18 mouse cellular contexts compared by ENCODE assay signal in the genomic region with DNA sequence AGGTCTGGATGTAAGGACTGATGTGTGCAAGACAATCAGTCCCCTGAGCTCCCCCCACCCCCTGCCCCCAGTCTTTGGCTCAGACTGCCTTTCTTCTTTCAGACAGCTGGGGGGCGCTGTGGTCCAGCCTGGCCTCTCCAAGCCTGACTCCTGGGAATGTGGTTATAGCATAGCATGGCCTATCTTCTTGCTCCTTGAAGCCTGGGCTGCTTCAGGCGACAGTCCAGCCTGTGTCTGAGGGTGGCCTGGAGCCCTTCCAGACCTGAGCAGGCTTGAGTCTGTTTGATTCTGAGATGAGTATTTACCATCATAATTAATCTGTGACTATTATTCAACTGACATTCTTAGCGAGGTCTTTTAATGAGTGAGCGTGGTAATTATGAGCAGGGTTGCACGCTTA. TPM values are rescaled to one million over a fixed set of nuclear protein-coding genes. Genes with fewer than 3 reads are reported as not detected.
A peak's percentile ranks its signal among the peaks of the same experiment; 100 is the strongest.
DNase-seq lines count a peak whose midpoint lies in the region; ATAC-seq and TF ChIP-seq lines count a peak whose summit lies in the region.
"Had no signal": no experiment of that assay in that cellular context is flagged by ENCODE, and none has a peak within 500 bp of the region (broad histone marks: within the 10 kb centered on the region; RNA-seq: fewer than 3 reads in every experiment).

No protein-coding gene starts in this region.

- no peak overlapping the region for H3K27ac ChIP-seq in gastrocnemius, adult 2 months
- H3K27ac ChIP-seq in liver, adult 2 months (replicated peaks; ENCODE audit: insufficient read depth, low read depth, low read length): no peak overlapping the region
- no peak overlapping the region for H3K27ac ChIP-seq in liver, embryonic 12.5 days
- no peak overlapping the region for H3K27ac ChIP-seq in embryonic facial prominence, embryonic 10.5 days (replicated peaks)
- H3K27ac ChIP-seq: hindbrain, embryonic 10.5 days; midbrain, embryonic 13.5 days; neural tube, embryonic 13.5 days had no signal

- H3K4me2 ChIP-seq in liver, embryonic 12.5 days: no peak overlapping the region
- H3K4me2 ChIP-seq: heart, embryonic 12.5 days; midbrain, embryonic 13.5 days; neural tube, embryonic 13.5 days had no signal

- no peak overlapping the region for H3K4me3 ChIP-seq in gastrocnemius, adult 2 months
- no peak overlapping the region for H3K4me3 ChIP-seq in liver, adult 2 months (ENCODE audit: insufficient read depth, low read depth, low read length)
- no peak overlapping the region for H3K4me3 ChIP-seq in liver, embryonic 12.5 days
- no peak overlapping the region for H3K4me3 ChIP-seq in embryonic facial prominence, embryonic 10.5 days
- H3K4me3 ChIP-seq: heart, embryonic 12.5 days; hindbrain, embryonic 10.5 days; midbrain, embryonic 13.5 days; neural tube, embryonic 13.5 days had no signal

- H3K27me3 ChIP-seq in liver, adult 2 months (ENCODE audit: control insufficient read depth, insufficient read depth, low read length): peaks cover 14% of the 10 kb centered on the region; the same call in 1 of the 2 replicates
- peaks cover 84% of the 10 kb centered on the region for H3K27me3 ChIP-seq in liver, embryonic 12.5 days (replicated peaks)
- H3K27me3 ChIP-seq in embryonic facial prominence, embryonic 10.5 days (replicated peaks; ENCODE audit: low read depth, poor library complexity, severe bottlenecking): peaks cover 81% of the 10 kb centered on the region

- TF ChIP-seq POLR2A in liver, adult 2 months (IDR thresholded peaks at IDR 0.05; ENCODE audit: extremely low read depth, insufficient read depth, low read length): no peak

- H3K9me3 ChIP-seq in liver, embryonic 12.5 days (replicated peaks): no peaks in the 10 kb centered on the region
- no peaks in the 10 kb centered on the region for H3K9me3 ChIP-seq in embryonic facial prominence, embryonic 10.5 days
- H3K9me3 ChIP-seq: heart, embryonic 12.5 days; hindbrain, embryonic 10.5 days; midbrain, embryonic 13.5 days; neural tube, embryonic 13.5 days had no signal

- H3K79me2 ChIP-seq in liver, adult 2 months (ENCODE audit: control insufficient read depth, insufficient read depth, low read length): no peaks in the 10 kb centered on the region

- H3K9ac ChIP-seq in liver, adult 2 months (ENCODE audit: low read depth, low read length): no peak overlapping the region
- H3K9ac ChIP-seq in liver, embryonic 12.5 days: no peak overlapping the region
- H3K9ac ChIP-seq: heart, embryonic 12.5 days; midbrain, embryonic 13.5 days; neural tube, embryonic 13.5 days had no signal

- intact Hi-C loops in gastrocnemius, adult 2 months (cut with DNase I): loop anchor here (10.0 kb wide), 1 partner anchor 936 kb away; no protein-coding TSS in a partner anchor
- intact Hi-C loops in gastrocnemius, postnatal 14 days (cut with DNase I; ENCODE audit: low total_unique reads): loop anchor here (2.0 to 10.0 kb wide), 2 partner anchors 438 to 516 kb away; no protein-coding TSS in a partner anchor

- WGBS in liver, adult 2 months: 60% methylated on average over 5 of the region's 5 CpGs
- 38% methylated on average over 5 of the region's 5 CpGs for WGBS in liver, embryonic 12.5 days (ENCODE audit: insufficient replicate concordance)
- 65% methylated on average over 5 of the region's 5 CpGs for WGBS in embryonic facial prominence, embryonic 10.5 days

- DNase-seq in gastrocnemius, adult 2 months: no peak
- DNase-seq in gastrocnemius, postnatal 14 days: no peak
- no peak for DNase-seq in liver, adult 2 months (ENCODE audit: extremely low read depth, low read depth, low spot score)
- peak; percentile 24 for DNase-seq in ES-CJ7 (ENCODE audit: low read depth, low spot score)
- DNase-seq in embryonic facial prominence, embryonic 10.5 days (ENCODE audit: low spot score): peak; percentile 30
- DNase-seq in urinary bladder, postnatal 4 days (ENCODE audit: low spot score in 2 of 2): no peak
- DNase-seq: cerebellum, adult 11-12 months; kidney, adult 9 months; layer of hippocampus, adult 9-11 months; thymus, adult 18-20 months had no signal

- no peak for ATAC-seq in liver, embryonic 12.5 days
- ATAC-seq: midbrain, embryonic 13.5 days had no signal

- H3K4me1 ChIP-seq in liver, adult 2 months (ENCODE audit: control insufficient read depth, insufficient read depth, low read length): no peaks in the 10 kb centered on the region
- H3K4me1 ChIP-seq in liver, embryonic 12.5 days: no peaks in the 10 kb centered on the region
- H3K4me1 ChIP-seq in embryonic facial prominence, embryonic 10.5 days: peaks cover 34% of the 10 kb centered on the region
- H3K4me1 ChIP-seq: heart, embryonic 12.5 days; neural tube, embryonic 13.5 days had no signal

- peak; percentile 32; the same call in 1 of the 2 replicates for TF ChIP-seq CTCF in gastrocnemius, adult 2 months (IDR thresholded peaks at IDR 0.05)
- TF ChIP-seq CTCF in liver, adult 2 months (IDR thresholded peaks at IDR 0.05; ENCODE audit: low read depth, low read length): peak; percentile 22; the same call in 1 of the 2 replicates

- H3K36me3 ChIP-seq in liver, adult 2 months (ENCODE audit: control insufficient read depth, insufficient read depth, low read length): no peaks in the 10 kb centered on the region
- no peaks in the 10 kb centered on the region for H3K36me3 ChIP-seq in liver, embryonic 12.5 days
- no peaks in the 10 kb centered on the region; the same call in 1 of the 2 replicates for H3K36me3 ChIP-seq in embryonic facial prominence, embryonic 10.5 days (replicated peaks)
- H3K36me3 ChIP-seq: heart, embryonic 12.5 days; hindbrain, embryonic 10.5 days; midbrain, embryonic 13.5 days; neural tube, embryonic 13.5 days had no signal

RNA-seq across cellular contexts. Expression of gene Six3, which starts 17.7 kb away (rescaled TPM):
- not detected for total RNA-seq in gastrocnemius, adult 2 months (2021)
- not detected for total RNA-seq in gastrocnemius, postnatal 14 days (2021)
- total RNA-seq in liver, adult 2 months (2014; rRNA removed): not detected in 2 replicates
- polyA plus RNA-seq in liver, adult 2 months (2012; rRNA removed): not detected in 2 replicates
- polyA plus RNA-seq in liver, embryonic 12.5 days (2016; fragmentation: Nextera tagmentation; extraction: Ambion mirVana): not detected in 2 replicates
- polyA plus RNA-seq in embryonic facial prominence, embryonic 10.5 days (2016; fragmentation: Nextera tagmentation; extraction: Ambion mirVana): 8.8 and 13.1 TPM in 2 replicates
- polyA plus RNA-seq: C2C12; heart, embryonic 12.5 days; limb, embryonic 11.5 days; lung, embryonic 16.5 days; neural tube, embryonic 13.5 days had no signal

RNA-seq across cellular contexts. Expression of gene Six2, which starts 57.0 kb away (rescaled TPM):
- total RNA-seq in gastrocnemius, adult 2 months (2021): 10 to 100 TPM; 10.6 to 29.0 TPM
- 10 to 100 TPM in 1 of 2 experiments, 1 to 10 TPM in 1; 6.2 to 12.2 TPM for total RNA-seq in gastrocnemius, postnatal 14 days (2021)
- total RNA-seq in liver, adult 2 months (2014; rRNA removed): not detected in 2 replicates
- not detected in 2 replicates for polyA plus RNA-seq in liver, adult 2 months (2012; rRNA removed)
- 0.11 and 0.30 TPM in 2 replicates for polyA plus RNA-seq in liver, embryonic 12.5 days (2016; fragmentation: Nextera tagmentation; extraction: Ambion mirVana)
- polyA plus RNA-seq in embryonic facial prominence, embryonic 10.5 days (2016; fragmentation: Nextera tagmentation; extraction: Ambion mirVana): 10.1 and 15.6 TPM in 2 replicates
- polyA plus RNA-seq: C2C12; neural tube, embryonic 13.5 days had no signal

Comparison
In these comparisons a context has a peak if more than half of its experiments do, and no peak if none do; other contexts are left out.
1. DNase-seq: peak in ES-CJ7 (single experiment) and embryonic facial prominence, embryonic 10.5 days (single experiment); none in gastrocnemius, adult 2 months (single experiment), gastrocnemius, postnatal 14 days (single experiment), liver, adult 2 months (single experiment) and urinary bladder, postnatal 4 days (0 of 2).